Mouse (Mus musculus) liver, embryonic 12.5 days (tissue): ENCODE data around the gene Gtf2ird1. TPM values are rescaled to one million over a fixed set of nuclear protein-coding genes. Genes with fewer than 3 reads are reported as not detected.
A peak's percentile ranks its signal among the peaks of the same experiment; 100 is the strongest.

Experiments used
- ATAC-seq: fragments of 200-750 bp; cut with Nextera tagmentation; 2 replicates; pipeline ENCODE4 v1.8.0; 2017; ENCODE audit warnings: moderate number of reproducible peaks, mild to moderate bottlenecking, moderate library complexity
- H3K27ac ChIP-seq: fragments of 300-500 bp; sonication (generic); 2 replicates; pipeline ENCODE4 v1.5.1; 2016; ENCODE audit warnings: mild to moderate bottlenecking
- H3K27me3 ChIP-seq: fragments of 300-500 bp; sonication (generic); replicated peaks from 2 replicates; pipeline ENCODE4 v1.6.1; 2016; ENCODE audit warnings: mild to moderate bottlenecking, moderate library complexity
- H3K36me3 ChIP-seq: fragments of 300-500 bp; sonication (generic); 2 replicates; pipeline ENCODE4 v1.6.1; 2016; ENCODE audit warnings: mild to moderate bottlenecking, moderate library complexity
- H3K4me1 ChIP-seq: fragments of 300-500 bp; sonication (generic); 2 replicates; pipeline ENCODE4 v1.6.1; 2016
- H3K4me2 ChIP-seq: fragments of 300-500 bp; sonication (generic); 2 replicates; pipeline ENCODE4 v1.6.1; 2016; ENCODE audit warnings: mild to moderate bottlenecking, moderate library complexity
- H3K4me3 ChIP-seq: fragments of 300-500 bp; sonication (generic); 2 replicates; pipeline ENCODE4 v1.5.1; 2016; ENCODE audit warnings: mild to moderate bottlenecking, moderate library complexity
- H3K9ac ChIP-seq: fragments of 300-500 bp; sonication (generic); 2 replicates; pipeline ENCODE4 v1.6.1; 2016; ENCODE audit warnings: mild to moderate bottlenecking, moderate library complexity
- H3K9me3 ChIP-seq: fragments of 300-500 bp; sonication (generic); replicated peaks from 2 replicates; pipeline ENCODE4 v1.6.1; 2016; ENCODE audit warnings: mild to moderate bottlenecking, moderate library complexity
- WGBS: fragments of 180-500 bp; shearing (Covaris S2); methylation state at CpG from one replicate; pipeline ENCODE4 v1.1.7; 2016; ENCODE audit not compliant: insufficient replicate concordance; 5-methylcytosine and 5-hydroxymethylcytosine counted together
- polyA plus RNA-seq: library from polyadenylated mRNA; unstranded; fragments of >200 nt; fragmentation: Nextera tagmentation; extraction: Ambion mirVana; gene quantifications from 2 replicates; pipeline ENCODE4 v1.2.1, GENCODE M21; 2016

Gene Gtf2ird1
- polyA plus RNA-seq, 1 experiment from 2014 or later, result 23.5 TPM

DNA sequence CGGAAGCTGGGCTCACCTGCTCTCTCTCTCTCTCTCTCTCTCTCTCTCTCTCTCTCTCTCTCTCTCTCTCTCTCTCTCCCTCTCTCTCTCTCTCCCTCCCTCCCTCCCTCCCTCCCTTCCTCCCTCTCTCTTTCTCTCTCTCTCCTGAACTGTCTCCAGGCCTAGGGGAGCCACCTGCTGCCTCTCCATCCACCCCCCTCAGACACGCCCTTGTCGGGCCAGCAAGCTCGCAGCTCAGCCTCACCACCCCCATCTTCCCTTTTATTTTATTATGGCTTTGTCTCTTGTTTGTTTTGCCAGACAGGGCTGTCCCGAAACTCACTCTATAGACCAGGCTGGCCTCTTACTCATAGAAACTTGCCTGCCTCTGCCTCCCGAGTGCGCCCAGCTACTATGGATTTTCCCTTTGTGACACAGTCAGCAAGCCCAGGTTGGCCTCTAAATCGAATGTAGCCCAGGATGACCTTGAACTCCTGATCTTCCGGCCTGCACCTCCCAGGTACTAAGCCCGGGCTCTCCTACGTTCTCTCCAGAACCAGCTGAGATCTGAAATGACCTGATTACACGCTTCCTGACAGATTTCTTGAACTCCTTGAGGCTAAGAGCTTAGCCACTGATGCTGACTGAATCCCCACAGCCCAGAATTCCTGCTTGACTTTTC, 34.1 kb downstream of the Gtf2ird1 start:
- WGBS, result 79% methylated on average over 12 of the region's 12 CpGs
- Histone ChIP-seq H3K27ac (no peak overlapping the region), H3K4me1 (peaks cover 20% of the 10 kb centered on the region), H3K27me3 (no peaks in the 10 kb centered on the region), H3K9ac (no peak overlapping the region), H3K36me3 (peaks cover 9% of the 10 kb centered on the region), H3K9me3 (peaks cover 3% of the 10 kb centered on the region; the same call in 1 of the 2 replicates), H3K4me2 (no peak overlapping the region), H3K4me3 (no peak overlapping the region)
- ATAC-seq, result no peak

DNA sequence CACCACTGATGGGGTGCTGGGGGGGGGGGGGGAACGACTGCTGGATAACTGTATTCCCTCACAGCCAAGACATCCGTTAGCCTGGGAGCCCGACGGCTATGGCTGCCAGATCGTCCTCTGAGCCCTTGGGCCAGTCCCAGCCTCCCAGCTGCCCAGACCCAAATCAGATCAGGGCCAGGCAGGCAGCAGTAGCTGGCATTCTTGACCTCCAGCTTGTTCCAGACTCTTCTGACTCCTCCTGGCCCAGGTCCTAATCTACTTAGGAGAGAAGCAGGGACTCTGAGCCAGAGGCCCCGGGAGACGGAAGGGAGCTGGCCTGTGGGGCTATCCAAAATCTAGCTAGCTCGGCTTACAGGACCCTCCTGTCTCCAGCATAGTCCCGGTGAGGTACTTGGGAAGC, 35.5 kb downstream of the Gtf2ird1 start:
- Histone ChIP-seq H3K9ac (no peak overlapping the region), H3K9me3 (peaks cover 4% of the 10 kb centered on the region; the same call in 1 of the 2 replicates), H3K4me1 (peaks cover 20% of the 10 kb centered on the region), H3K4me3 (no peak overlapping the region), H3K4me2 (no peak overlapping the region), H3K36me3 (peaks cover 22% of the 10 kb centered on the region), H3K27ac (no peak overlapping the region), H3K27me3 (no peaks in the 10 kb centered on the region)
- no peak for ATAC-seq
- 78% methylated on average over 9 of the region's 9 CpGs for WGBS

DNA sequence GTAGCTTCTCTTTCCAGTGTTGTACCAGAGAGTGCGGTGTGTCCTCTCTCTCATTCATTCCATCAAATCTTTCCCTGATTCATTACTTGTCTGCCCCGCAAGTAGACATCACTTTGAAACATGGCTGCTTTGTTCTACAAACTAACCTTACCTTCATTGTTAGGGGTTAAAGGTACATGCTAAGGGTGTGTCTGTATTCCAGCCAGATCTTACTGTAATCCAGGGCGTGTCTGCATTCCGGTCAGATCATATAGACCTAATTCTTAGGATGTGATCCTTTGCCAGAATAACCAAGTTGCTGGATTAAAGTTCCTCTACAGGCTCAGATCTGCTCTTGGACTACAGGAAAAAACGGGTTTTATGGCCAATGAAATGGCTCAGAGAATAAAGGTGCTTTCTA, 36.8 kb downstream of the Gtf2ird1 start:
- H3K4me1 ChIP-seq, result peaks cover 11% of the 10 kb centered on the region
- H3K9me3 ChIP-seq, result peaks cover 4% of the 10 kb centered on the region; the same call in 1 of the 2 replicates
- no peak overlapping the region for H3K4me2 ChIP-seq
- H3K36me3 ChIP-seq, result peaks cover 36% of the 10 kb centered on the region
- no peak overlapping the region for H3K27ac ChIP-seq
- H3K4me3 ChIP-seq, result no peak overlapping the region
- H3K9ac ChIP-seq, result no peak overlapping the region
- no peaks in the 10 kb centered on the region for H3K27me3 ChIP-seq
- 76% methylated on average over 5 of the region's 5 CpGs for WGBS
- ATAC-seq, result no peak

DNA sequence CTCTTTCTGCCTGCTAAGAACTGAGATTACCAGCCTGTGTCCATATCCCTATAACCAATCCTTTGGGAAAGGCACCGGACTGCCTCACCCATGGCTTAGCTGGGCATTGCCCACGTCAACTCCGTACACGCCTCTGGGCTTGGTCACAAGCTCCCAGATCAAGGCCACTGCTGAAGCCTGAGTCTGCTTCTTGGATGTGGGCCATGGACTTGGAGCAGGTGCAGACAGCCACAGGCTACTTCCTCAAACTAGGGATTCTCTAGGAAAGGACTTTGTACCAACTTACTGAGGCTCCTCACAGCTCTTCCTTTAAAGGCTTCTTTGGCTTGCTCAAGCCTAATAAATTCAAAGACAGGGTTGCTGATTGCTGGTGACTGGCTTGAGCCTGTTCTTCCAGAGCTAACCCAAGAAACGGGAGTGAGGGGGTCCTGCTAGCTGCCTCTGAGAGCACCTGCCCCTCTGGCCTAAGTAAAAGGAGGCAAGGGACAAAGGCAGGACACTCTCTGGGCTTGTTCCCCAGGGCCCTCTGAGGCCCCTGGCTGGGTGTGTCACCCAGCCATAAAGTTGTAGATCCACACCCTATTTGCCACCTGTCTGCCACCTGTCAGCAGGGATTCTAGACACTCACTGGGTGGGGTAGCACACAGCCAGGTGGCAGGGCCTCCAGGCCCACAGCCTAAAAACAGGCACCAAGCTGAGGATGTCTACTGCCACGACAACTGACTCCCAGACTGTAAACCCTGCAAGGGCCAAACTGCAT, 38.0 kb downstream of the Gtf2ird1 start:
- peaks cover 8% of the 10 kb centered on the region for H3K4me1 ChIP-seq
- H3K9me3 ChIP-seq, result peaks cover 4% of the 10 kb centered on the region; the same call in 1 of the 2 replicates
- H3K9ac ChIP-seq, result no peak overlapping the region; the same call in 1 of the 2 replicates
- no peak for ATAC-seq
- no peak overlapping the region for H3K4me3 ChIP-seq
- H3K27ac ChIP-seq, result no peak overlapping the region
- peaks cover 47% of the 10 kb centered on the region for H3K36me3 ChIP-seq
- H3K27me3 ChIP-seq, result no peaks in the 10 kb centered on the region
- 85% methylated on average over 6 of the region's 6 CpGs for WGBS
- H3K4me2 ChIP-seq, result no peak overlapping the region

DNA sequence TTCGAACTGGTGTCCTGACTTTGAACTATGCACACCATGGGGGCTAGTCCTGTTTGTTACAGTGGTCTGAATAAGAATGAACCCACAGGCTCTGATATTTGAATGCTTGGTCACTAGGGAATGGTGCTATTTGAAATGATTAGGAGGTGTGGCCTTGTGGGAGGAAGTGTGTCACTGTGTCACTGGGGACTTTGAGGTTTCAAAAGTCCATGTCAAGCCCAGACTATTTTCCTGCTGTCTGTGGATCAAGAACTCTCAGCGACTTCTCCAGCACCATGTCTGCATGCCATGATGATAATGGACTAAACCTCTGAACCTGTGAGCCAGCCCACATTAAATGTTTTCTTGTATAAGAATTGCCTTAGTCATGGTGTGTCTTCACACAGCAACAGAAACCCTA, 44.2 kb downstream of the Gtf2ird1 start:
- peaks cover 20% of the 10 kb centered on the region for H3K4me1 ChIP-seq
- 0 out of 2 replicates have a peak, but pooled peaks cover under 1% of the 10 kb centered on the region for H3K9me3 ChIP-seq
- ATAC-seq, result no peak
- 61% methylated on average over 2 of the region's 2 CpGs for WGBS
- H3K27me3 ChIP-seq, result no peaks in the 10 kb centered on the region
- no peak overlapping the region for H3K4me2 ChIP-seq
- H3K36me3 ChIP-seq, result peaks cover 86% of the 10 kb centered on the region
- no peak overlapping the region for H3K4me3 ChIP-seq
- H3K27ac ChIP-seq, result no peak overlapping the region
- no peak overlapping the region for H3K9ac ChIP-seq

DNA sequence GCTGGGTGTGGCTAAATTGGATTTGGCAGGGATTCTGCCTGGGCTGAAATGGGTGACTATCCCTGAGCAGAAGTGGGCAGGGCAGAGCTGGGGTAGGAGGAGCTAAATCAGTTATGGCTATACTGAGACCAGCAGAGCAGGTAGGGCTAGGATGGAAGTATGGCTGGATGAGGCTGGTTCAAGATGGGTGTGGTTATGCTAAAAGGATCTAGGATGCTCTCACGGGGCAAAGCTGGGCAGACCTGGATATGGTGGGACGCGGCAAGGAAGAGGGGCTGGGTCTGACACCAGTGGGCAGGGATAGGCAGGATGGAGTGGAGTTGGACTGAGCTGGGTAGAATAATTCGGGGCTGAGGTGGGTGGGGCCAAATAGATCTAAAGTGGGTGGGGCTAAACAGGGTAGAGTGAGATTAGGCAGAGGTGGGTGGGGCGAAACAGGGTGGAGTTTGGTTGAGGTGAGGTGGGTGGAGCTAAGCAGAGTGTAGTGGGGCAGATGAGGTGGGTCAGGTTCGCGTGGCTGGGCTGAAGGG, 46.1 kb downstream of the Gtf2ird1 start:
- H3K36me3 ChIP-seq, result peaks cover 84% of the 10 kb centered on the region
- WGBS, result 82% methylated on average over 7 of the region's 7 CpGs
- no peak overlapping the region for H3K4me3 ChIP-seq

DNA sequence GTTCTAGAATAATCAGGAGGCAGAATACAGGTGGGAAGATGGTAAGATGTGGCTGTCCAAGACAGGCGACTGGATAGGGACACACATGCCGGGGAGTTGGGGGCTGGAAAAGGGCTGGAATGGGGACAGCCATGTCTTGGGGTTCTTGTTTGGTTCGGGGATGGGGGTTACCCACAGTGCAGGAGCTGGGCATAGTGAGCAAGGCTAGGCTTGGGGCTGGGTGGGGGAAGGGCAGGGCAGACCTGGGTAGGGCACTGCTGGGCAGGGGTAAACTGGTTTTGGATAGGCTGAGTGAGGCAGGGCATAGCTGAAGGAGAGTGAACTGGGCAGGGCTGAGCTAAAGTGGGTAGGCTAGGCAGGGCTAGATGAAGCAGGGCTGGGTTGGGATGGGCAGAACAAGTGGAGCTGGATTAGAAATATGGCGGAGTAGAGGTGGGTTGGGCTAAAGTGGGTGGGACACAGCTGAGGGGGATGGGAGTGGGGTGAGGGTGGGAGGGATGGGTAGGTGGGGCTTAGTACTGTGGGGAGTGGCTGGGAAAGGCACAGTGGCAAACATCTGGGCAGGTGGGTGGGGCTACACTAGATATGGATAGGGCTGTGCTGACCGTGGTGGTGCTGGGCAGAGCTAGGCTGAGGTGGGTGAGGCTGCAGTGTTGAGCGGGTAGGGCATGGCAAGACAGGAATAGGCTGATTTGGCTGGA, 46.8 kb downstream of the Gtf2ird1 start:
- Histone ChIP-seq H3K4me3 (no peak overlapping the region), H3K9me3 (no peaks in the 10 kb centered on the region), H3K27ac (peak overlapping the region; percentile 15; the same call in 1 of the 2 replicates), H3K27me3 (no peaks in the 10 kb centered on the region), H3K9ac (no peak overlapping the region), H3K36me3 (peaks cover 84% of the 10 kb centered on the region), H3K4me2 (peak overlapping the region; percentile 22; the same call in 1 of the 2 replicates), H3K4me1 (peaks cover 20% of the 10 kb centered on the region)
- peak; percentile 91 for ATAC-seq
- WGBS, result 65% methylated on average over 6 of the region's 6 CpGs

More for the DNA sequence above, 46.1 kb downstream of the Gtf2ird1 start:
- Histone ChIP-seq H3K9ac (no peak overlapping the region), H3K27ac (peak overlapping the region; percentile 12; the same call in 1 of the 2 replicates), H3K27me3 (no peaks in the 10 kb centered on the region), H3K9me3 (no peaks in the 10 kb centered on the region), H3K4me2 (peak overlapping the region; percentile 22), H3K4me1 (peaks cover 20% of the 10 kb centered on the region)
- peak; percentile 69 for ATAC-seq

DNA sequence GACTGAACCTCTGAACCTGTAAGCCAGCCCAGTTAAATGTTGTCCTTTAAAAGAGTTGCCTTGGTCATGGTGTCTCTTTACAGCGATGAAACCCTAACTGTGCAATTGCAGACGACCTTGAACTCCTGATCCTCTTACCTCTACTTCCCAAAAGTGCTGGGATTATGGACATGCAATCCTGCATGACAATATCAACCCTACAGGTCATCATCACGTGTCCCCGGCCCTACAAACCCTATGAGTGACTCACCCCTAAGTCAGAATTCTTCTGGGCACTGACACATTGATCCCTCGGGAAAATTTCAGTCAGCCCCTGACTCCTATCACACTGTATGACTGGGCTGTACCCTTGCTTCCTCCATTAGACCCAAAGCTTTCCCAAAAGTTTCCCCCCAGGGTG, 48.4 kb downstream of the Gtf2ird1 start:
- Histone ChIP-seq H3K27me3 (no peaks in the 10 kb centered on the region), H3K36me3 (peaks cover 88% of the 10 kb centered on the region), H3K4me2 (no peak overlapping the region), H3K4me3 (no peak overlapping the region), H3K9me3 (no peaks in the 10 kb centered on the region), H3K27ac (no peak overlapping the region), H3K4me1 (peaks cover 20% of the 10 kb centered on the region), H3K9ac (no peak overlapping the region)
- WGBS, result 72% methylated on average over 5 of the region's 5 CpGs
- no peak for ATAC-seq

DNA sequence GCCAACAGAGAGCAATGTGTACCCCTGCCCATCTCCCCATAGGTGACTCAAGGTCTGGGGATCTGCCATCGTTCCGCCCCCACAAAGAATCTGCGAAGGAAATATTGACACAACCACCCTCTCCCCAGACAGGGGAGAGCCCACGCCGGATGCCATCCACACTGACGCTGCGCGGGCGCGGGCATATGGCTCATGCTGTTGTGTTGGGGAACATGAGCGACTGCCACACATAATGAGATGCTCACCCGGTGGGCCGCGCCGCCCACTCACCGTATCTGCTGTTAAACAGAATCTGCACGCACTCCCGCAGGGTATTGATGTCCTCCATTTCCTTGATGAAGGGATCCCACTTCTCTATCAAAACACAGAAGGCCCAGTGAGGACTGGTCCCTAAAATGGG, 54.7 kb downstream of the Gtf2ird1 start:
- Histone ChIP-seq H3K27ac (no peak overlapping the region), H3K4me3 (no peak overlapping the region), H3K36me3 (peaks cover 76% of the 10 kb centered on the region), H3K4me1 (no peaks in the 10 kb centered on the region), H3K4me2 (no peak overlapping the region), H3K27me3 (no peaks in the 10 kb centered on the region), H3K9ac (no peak overlapping the region), H3K9me3 (no peaks in the 10 kb centered on the region)
- WGBS, result 90% methylated on average over 18 of the region's 18 CpGs
- no peak for ATAC-seq

DNA sequence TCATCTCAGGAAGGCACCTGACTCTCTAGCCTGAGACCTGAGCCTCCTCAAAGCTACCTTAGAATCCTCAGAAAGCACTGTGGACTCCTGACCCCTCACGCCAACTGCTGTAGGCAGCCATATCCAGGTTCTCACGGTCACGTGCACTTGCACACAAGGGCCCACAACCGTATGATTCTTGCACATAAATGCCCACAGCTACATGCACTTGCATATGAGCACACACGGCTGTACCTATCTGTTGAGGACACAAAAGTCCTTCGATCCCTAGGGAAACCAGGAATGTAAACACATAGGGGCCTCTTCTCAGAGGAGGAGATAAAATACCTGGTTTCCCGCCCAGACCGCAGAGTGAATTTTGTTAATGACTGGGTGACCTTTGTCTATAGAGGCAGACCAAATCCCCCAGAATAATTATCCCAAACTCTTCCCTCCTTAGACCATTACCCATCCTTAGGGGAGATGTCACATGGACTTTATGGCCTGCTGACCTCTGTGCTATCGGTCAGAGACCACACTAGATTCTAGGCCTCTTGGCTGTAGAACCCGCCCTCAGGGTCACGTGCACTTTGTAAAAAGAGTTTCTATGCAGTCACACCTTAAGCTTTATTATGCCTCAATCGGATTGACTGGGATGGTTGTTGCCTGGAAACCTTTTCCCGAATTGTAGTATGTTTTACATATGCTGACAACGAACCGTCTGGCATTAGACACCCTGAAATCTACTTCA, 58.9 kb downstream of the Gtf2ird1 start:
- peaks cover 59% of the 10 kb centered on the region for H3K36me3 ChIP-seq
- H3K27me3 ChIP-seq, result no peaks in the 10 kb centered on the region
- ATAC-seq, result no peak
- no peak overlapping the region for H3K27ac ChIP-seq
- no peak overlapping the region for H3K9ac ChIP-seq
- H3K4me3 ChIP-seq, result no peak overlapping the region
- H3K9me3 ChIP-seq, result no peaks in the 10 kb centered on the region
- 83% methylated on average over 15 of the region's 15 CpGs for WGBS
- no peak overlapping the region for H3K4me2 ChIP-seq
- peaks cover 28% of the 10 kb centered on the region for H3K4me1 ChIP-seq

DNA sequence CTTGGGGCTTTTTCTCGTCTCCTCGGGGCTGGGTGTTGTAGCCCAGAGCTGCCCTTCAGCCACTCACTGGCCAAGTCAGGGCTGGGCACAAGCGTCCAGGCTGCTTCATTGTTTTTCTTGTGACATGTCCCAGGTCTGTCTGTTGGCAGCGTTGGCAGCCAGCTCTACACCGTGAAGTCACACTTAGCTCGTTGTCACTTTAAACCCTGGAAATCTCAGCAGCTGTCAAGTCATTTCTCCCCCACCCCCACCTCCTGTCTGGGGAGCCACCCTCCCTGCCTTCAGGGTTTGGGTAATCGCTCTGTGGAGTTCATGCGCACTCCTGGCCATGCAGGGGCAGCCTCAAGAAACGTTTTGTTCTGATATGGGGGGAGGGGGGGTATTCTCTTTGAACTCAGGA, 60.0 kb downstream of the Gtf2ird1 start:
- Histone ChIP-seq H3K9ac (no peak overlapping the region), H3K27me3 (no peaks in the 10 kb centered on the region), H3K36me3 (peaks cover 56% of the 10 kb centered on the region), H3K4me2 (no peak overlapping the region), H3K4me3 (no peak overlapping the region), H3K27ac (no peak overlapping the region), H3K9me3 (no peaks in the 10 kb centered on the region), H3K4me1 (peaks cover 28% of the 10 kb centered on the region)
- ATAC-seq, result no peak
- 61% methylated on average over 9 of the region's 9 CpGs for WGBS
